8 mouse cellular contexts compared by ENCODE assay signal in the genomic region with DNA sequence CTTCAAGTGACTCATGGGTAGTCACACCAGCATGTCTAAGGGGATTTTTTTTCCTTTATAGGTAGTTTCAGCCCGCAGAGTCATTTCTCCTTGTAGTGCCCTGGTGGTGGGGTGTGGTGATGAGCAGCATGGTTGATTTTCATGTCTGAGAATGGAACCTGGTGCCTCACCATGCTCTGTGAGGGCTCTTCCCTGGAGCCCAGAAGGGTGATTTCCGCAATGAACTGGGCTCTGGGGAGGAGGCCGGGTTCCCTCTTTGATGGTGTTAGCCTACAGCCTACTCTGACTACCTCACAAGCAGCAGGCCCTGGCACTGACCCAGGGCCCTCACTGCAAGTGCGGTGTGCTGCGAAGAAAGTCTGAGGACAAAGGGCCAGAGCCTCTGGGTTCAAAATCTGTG. TPM values are rescaled to one million over a fixed set of nuclear protein-coding genes. Genes with fewer than 3 reads are reported as not detected.
DNase-seq lines count a peak whose midpoint lies in the region; ATAC-seq lines count a peak whose summit lies in the region.

TSS of gene Tap2 (plus strand) at position 84 of the 400 bp plus-strand sequence.

- no peak for ATAC-seq in embryonic facial prominence, embryonic 13.5 days (ENCODE audit: insufficient number of reproducible peaks, insufficient read depth, low FRiP score, low TSS enrichment, low read depth)

- peak within 1 kb of the TSS; percentile 87 for H3K4me2 ChIP-seq in embryonic facial prominence, embryonic 13.5 days

- 70% methylated on average over 5 of the region's 5 CpGs for WGBS in embryonic facial prominence, embryonic 13.5 days
- 58% methylated on average over 5 of the region's 5 CpGs for whole genome bisulfite sequencing in hindbrain, embryonic 10.5 days
- WGBS in midbrain, embryonic 10.5 days: 65% methylated on average over 5 of the region's 5 CpGs

- peaks cover 83% of the 10 kb centered on the region for H3K27me3 ChIP-seq in embryonic facial prominence, embryonic 13.5 days
- H3K27me3 ChIP-seq in hindbrain, embryonic 10.5 days (ENCODE audit: insufficient read depth, poor library complexity, severe bottlenecking): peaks cover 84% of the 10 kb centered on the region
- H3K27me3 ChIP-seq in midbrain, embryonic 10.5 days (ENCODE audit: low read depth, poor library complexity, severe bottlenecking): peaks cover 86% of the 10 kb centered on the region

- H3K4me3 ChIP-seq in embryonic facial prominence, embryonic 13.5 days: peak within 1 kb of the TSS; percentile 70
- H3K4me3 ChIP-seq in hindbrain, embryonic 10.5 days: peak within 1 kb of the TSS; percentile 78
- H3K4me3 ChIP-seq in midbrain, embryonic 10.5 days: peak within 1 kb of the TSS; percentile 75

- no peaks in the 10 kb centered on the region for H3K36me3 ChIP-seq in embryonic facial prominence, embryonic 13.5 days
- no peaks in the 10 kb centered on the region for H3K36me3 ChIP-seq in hindbrain, embryonic 10.5 days
- no peaks in the 10 kb centered on the region for H3K36me3 ChIP-seq in midbrain, embryonic 10.5 days

- no peaks in the 10 kb centered on the region for H3K9me3 ChIP-seq in embryonic facial prominence, embryonic 13.5 days
- no peaks in the 10 kb centered on the region for H3K9me3 ChIP-seq in hindbrain, embryonic 10.5 days
- no peaks in the 10 kb centered on the region for H3K9me3 ChIP-seq in midbrain, embryonic 10.5 days (replicated peaks)

- H3K4me1 ChIP-seq in embryonic facial prominence, embryonic 13.5 days: peaks cover 12% of the 10 kb centered on the region
- H3K4me1 ChIP-seq in hindbrain, embryonic 10.5 days (replicated peaks): peaks cover 16% of the 10 kb centered on the region
- H3K4me1 ChIP-seq in midbrain, embryonic 10.5 days: peaks cover 16% of the 10 kb centered on the region

- DNase-seq in frontal cortex, adult 2 months (ENCODE audit: extremely low spot score in 1 of 2, low spot score in 1 of 2): no peak
- DNase-seq in frontal cortex, postnatal 25 days (ENCODE audit: low spot score in 2 of 2): no peak
- DNase-seq in CD4-positive helper T cell, adult 2 months (ENCODE audit: low read depth, low spot score): peak; percentile 72
- DNase-seq in hindbrain, embryonic 10.5 days (ENCODE audit: low spot score): no peak
- DNase-seq in midbrain, embryonic 10.5 days (ENCODE audit: low spot score): no peak
- no peak for DNase-seq in gastrocnemius, postnatal 4 days (ENCODE audit: low spot score in 2 of 2)
- no peak for DNase-seq in embryo, embryonic 9.5 days (ENCODE audit: extremely low spot score)

- no peak within 1 kb of the TSS for H3K27ac ChIP-seq in embryonic facial prominence, embryonic 13.5 days
- peak within 1 kb of the TSS; percentile 66; the same call in 1 of the 2 replicates for H3K27ac ChIP-seq in hindbrain, embryonic 10.5 days
- peak within 1 kb of the TSS; percentile 70 for H3K27ac ChIP-seq in midbrain, embryonic 10.5 days (replicated peaks)

- peak within 1 kb of the TSS; percentile 76 for H3K9ac ChIP-seq in embryonic facial prominence, embryonic 13.5 days

RNA-seq across cellular contexts. Expression of gene Tap2, which starts in this region (rescaled TPM):
- 9.1 and 10.1 TPM in 2 replicates for polyA plus RNA-seq in frontal cortex, adult 2 months (2012; rRNA removed)
- 3.5 and 3.7 TPM in 2 replicates for polyA plus RNA-seq in embryonic facial prominence, embryonic 13.5 days (2015; fragmentation: Nextera tagmentation; extraction: Ambion mirVana)
- polyA plus RNA-seq in hindbrain, embryonic 10.5 days (2016; fragmentation: Nextera tagmentation; extraction: Ambion mirVana): 0.27 and 1.4 TPM in 2 replicates
- polyA plus RNA-seq in midbrain, embryonic 10.5 days (2016; fragmentation: Nextera tagmentation; extraction: Ambion mirVana): 0.53 and 0.63 TPM in 2 replicates
- total RNA-seq in gastrocnemius, postnatal 4 days (2021): 1 to 10 TPM; 8.1 to 8.3 TPM
